Mouse (Mus musculus) cerebellum, adult 9-10 months (tissue): Measurements from ENCODE around the gene Gm49711.
"Not testable (repeated sequence)": the region's sequence is repeated elsewhere in the genome, so short reads cannot be mapped to it uniquely, and the experiment has no call there.

Experiments
- DNase-seq: peaks from one replicate; pipeline ENCODE4 v3.0.0; 2022

Gene Gm49711

GRCm38 (mm10) chr16:92064801-92065200, 6.7 kb downstream of the Gm49711 start:
- no peak for DNase-seq

- no peak for DNase-seq
These were observed 12.2 kb downstream of the Gm49711 start for GRCm38 (mm10) chr16:92070338-92070737.

GRCm38 (mm10) chr16:92076797-92077196, 18.7 kb downstream of the Gm49711 start:
- no peak for DNase-seq

- DNase-seq, result no peak
These were observed 25.8 kb downstream of the Gm49711 start for GRCm38 (mm10) chr16:92083771-92084453.

GRCm38 (mm10) chr16:92089225-92089624, 31.1 kb downstream of the Gm49711 start:
- DNase-seq, result no peak

GRCm38 (mm10) chr16:92091876-92092275, 33.8 kb downstream of the Gm49711 start:
- no peak for DNase-seq

- DNase-seq, result no peak
These were observed 40.4 kb downstream of the Gm49711 start for GRCm38 (mm10) chr16:92098351-92099051.

- DNase-seq, result no peak
These were observed 41.5 kb downstream of the Gm49711 start for GRCm38 (mm10) chr16:92099598-92099997.

- no peak for DNase-seq
These were observed 42.0 kb downstream of the Gm49711 start for GRCm38 (mm10) chr16:92100111-92100510.

GRCm38 (mm10) chr16:92102115-92102514, 44.0 kb downstream of the Gm49711 start:
- no peak for DNase-seq

GRCm38 (mm10) chr16:92102931-92103330, 44.8 kb downstream of the Gm49711 start:
- DNase-seq, result not testable (repeated sequence)

- DNase-seq, result no peak
These were observed 45.6 kb downstream of the Gm49711 start for GRCm38 (mm10) chr16:92103572-92104331.

- DNase-seq, result no peak
These were observed 46.1 kb downstream of the Gm49711 start for GRCm38 (mm10) chr16:92104332-92104590.

- DNase-seq, result no peak
These were observed 46.8 kb downstream of the Gm49711 start for GRCm38 (mm10) chr16:92104951-92105350.

- no peak for DNase-seq
These were observed 47.5 kb downstream of the Gm49711 start for GRCm38 (mm10) chr16:92105631-92106030.

- no peak for DNase-seq
These were observed 49.2 kb downstream of the Gm49711 start for GRCm38 (mm10) chr16:92107346-92107745.

GRCm38 (mm10) chr16:92114706-92115241, 56.7 kb downstream of the Gm49711 start:
- DNase-seq, result peak; percentile 68

GRCm38 (mm10) chr16:92115611-92116421, 57.7 kb downstream of the Gm49711 start:
- DNase-seq, result peak; percentile 73

GRCm38 (mm10) chr16:92117337-92118209, 59.5 kb downstream of the Gm49711 start:
- DNase-seq, result no peak

- no peak for DNase-seq
These were observed 60.9 kb downstream of the Gm49711 start for GRCm38 (mm10) chr16:92119013-92119515.

- DNase-seq, result no peak
These were observed 62.9 kb downstream of the Gm49711 start for GRCm38 (mm10) chr16:92120899-92121531.
